Mouse (Mus musculus): ENCODE data around the gene Nectin1.

The Nectin1 gene

GRCm38 (mm10) chr9:43851154-43851553, 107.4 kb downstream of the Nectin1 start:
- no peak for DNase-seq (ENCODE audit: extremely low read depth, low read depth, low spot score)

GRCm38 (mm10) chr9:43855887-43856286, 112.1 kb downstream of the Nectin1 start:
- DNase-seq (ENCODE audit: extremely low read depth, low read depth, low spot score), result no peak

All from fat pad, adult 2 months (tissue).